Mouse (Mus musculus) thymus, adult 2 months (tissue): ENCODE data around the gene Tfeb.

ENCODE experiments used
- CTCF ChIP-seq: fragments of 200-500 bp; IDR thresholded peaks from 2 replicates; pipeline ENCODE4 v1.5.1; 2012; ENCODE audit warnings: mild to moderate bottlenecking, control low read depth, low read length, moderate library complexity, borderline replicate concordance; ENCODE audit not compliant: control insufficient read depth, poor library complexity, insufficient read depth; ENCODE audit errors: extremely low read depth
- POLR2A ChIP-seq: fragments of 200-500 bp; IDR thresholded peaks from 2 replicates; pipeline ENCODE4 v1.6.1; 2012; ENCODE audit warnings: mild to moderate bottlenecking, low read length, control low read depth, moderate library complexity; ENCODE audit not compliant: control insufficient read depth, poor library complexity, insufficient read depth; ENCODE audit errors: extremely low read depth

GRCm38 (mm10) chr17:47701793-47702192 lies 35.0 kb upstream of the Tfeb start:
- TF ChIP-seq CTCF (no peak), POLR2A (no peak)
